Mouse (Mus musculus): ENCODE data around the gene Abhd15.
"Not testable (repeated sequence)": the region's sequence is repeated elsewhere in the genome, so short reads cannot be mapped to it uniquely, and the experiment has no call there.

Gene Abhd15

DNA sequence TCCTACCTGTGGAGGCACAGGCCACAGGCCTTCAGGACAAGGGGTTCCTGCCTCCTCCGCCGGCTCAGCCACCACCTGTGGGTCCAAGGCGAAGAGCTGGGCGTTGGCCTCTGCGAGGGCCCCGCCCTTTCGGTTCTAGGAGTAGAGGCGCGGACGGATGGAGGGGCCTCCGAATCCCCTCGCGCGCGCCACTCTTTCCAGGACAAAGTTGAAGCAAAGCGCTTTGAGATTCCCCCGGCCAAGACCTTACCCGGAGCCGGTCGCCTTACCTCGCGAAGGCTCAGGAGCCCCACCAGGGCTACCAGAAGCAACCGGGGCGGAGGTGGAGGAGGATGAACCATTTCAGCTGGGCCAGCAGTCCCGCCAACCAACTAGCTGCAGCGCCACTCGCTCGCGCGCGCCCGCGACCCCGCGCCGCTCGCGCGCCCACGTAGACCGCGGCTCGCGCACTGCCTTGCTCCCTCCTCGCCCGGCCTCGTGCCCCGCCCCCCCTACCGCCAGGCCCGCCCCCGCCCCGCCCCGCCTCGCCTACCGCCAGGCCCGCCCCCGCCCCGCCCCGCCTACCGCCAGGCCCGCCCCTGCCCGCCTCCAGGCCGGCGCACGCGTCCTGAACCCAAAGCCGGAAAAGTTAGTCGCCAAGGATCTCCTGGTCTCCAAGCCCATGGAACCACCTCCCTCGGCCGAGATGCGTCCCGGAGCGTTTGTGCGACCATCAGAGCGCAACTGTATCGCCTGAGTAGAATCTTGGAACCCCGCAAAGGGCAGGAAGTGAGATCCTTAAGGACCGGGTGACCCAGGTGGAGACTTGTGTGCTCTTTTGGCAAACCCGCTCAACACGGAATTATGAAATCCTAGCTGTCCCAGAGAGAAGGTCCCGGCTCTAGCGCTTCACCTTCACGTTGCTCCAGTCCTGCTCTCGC is 1.8 kb upstream of the Abhd15 start:
- peak; percentile 78 for DNase-seq (ENCODE audit: low read depth, low spot score)

DNA sequence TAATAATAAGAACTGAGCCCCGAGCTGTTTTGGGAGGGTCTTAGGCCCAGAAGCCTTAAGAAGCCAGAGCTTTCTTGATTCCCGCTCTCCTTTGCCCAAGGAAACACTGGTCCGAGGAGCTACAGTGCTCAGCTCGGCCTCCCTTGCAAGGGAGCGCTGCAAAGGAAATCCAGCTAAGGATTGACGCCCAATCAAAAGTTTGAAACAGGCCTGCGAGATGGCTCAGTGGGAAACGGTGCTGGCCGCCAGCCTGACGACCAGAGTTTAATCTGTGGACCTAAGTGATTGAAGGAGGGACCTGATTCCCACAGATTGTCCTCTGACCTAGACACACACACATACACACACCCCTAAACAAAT is 1.1 kb upstream of the Abhd15 start:
- DNase-seq (ENCODE audit: low read depth, low spot score): no peak

DNA sequence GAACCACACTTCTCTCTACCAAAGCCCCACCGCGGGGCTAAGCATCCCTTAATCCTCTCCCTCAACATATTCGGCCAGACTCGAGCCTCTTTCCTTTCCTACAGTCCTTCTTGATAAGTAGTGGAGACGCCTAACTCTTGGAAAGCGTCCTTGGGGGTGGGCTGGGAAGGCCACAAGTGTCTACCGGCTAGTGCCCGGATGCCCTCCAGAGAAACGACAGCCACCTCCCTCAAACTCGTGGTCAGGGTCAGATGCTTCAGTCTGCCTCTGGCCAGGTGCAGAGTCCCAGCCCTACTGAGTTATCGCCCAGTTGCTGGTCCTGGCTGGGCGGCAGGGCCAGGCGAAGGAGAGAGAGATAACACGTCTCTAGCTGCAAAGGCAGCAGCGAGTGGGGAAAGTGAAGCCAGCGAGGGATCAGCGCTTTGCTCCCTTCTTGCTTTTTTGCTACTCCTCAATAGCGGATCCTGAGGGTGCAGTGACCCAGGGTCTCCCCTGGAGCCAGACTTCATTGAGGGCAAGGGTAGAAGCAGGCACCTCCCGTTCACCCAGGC is 565 bp upstream of the Abhd15 start:
- DNase-seq (ENCODE audit: low read depth, low spot score): no peak

DNA sequence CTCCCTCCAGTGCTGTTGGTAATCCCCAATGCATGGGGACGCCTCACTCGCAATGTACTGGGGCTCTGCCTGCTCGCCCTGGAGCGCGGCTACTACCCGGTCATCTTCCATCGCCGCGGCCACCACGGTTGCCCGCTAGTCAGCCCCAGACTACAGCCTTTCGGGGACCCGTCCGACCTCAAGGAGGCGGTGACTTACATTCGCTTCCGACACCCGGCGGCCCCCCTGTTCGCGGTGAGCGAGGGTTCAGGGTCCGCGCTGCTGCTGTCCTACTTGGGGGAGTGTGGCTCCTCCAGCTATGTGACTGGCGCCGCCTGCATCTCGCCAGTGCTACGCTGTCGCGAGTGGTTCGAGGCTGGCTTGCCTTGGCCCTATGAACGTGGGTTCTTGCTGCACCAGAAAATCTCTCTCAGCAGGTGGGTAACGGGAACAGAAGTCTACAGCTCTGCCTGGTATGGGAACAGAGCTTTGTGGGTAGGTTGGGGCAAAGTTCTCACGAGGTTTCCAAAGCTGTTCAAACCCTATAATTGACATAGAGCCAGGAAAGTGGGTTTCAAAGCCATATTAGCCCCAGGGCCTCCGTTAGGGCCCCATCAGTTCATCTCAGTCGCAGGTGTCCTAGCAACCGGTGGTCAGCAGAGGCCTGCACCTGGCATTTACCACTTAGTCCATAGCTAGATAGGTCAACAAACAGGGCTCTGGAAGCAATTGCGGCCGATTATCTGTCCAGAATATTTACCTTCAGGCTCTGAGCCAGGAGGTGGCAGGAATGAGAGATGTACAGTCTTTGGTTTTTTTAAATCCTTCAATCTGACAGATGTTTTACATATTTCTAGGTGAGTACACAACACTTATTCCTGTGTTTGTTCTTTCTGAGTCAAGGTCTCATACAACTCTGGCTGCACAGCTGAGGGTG is 974 bp downstream of the Abhd15 start, which contains the start of gene Trp53i13:
Gene Trp53i13, minus strand, starts transcription at position 344 of the 916 bp plus-strand sequence.
- no peak for DNase-seq (ENCODE audit: low read depth, low spot score)

DNA sequence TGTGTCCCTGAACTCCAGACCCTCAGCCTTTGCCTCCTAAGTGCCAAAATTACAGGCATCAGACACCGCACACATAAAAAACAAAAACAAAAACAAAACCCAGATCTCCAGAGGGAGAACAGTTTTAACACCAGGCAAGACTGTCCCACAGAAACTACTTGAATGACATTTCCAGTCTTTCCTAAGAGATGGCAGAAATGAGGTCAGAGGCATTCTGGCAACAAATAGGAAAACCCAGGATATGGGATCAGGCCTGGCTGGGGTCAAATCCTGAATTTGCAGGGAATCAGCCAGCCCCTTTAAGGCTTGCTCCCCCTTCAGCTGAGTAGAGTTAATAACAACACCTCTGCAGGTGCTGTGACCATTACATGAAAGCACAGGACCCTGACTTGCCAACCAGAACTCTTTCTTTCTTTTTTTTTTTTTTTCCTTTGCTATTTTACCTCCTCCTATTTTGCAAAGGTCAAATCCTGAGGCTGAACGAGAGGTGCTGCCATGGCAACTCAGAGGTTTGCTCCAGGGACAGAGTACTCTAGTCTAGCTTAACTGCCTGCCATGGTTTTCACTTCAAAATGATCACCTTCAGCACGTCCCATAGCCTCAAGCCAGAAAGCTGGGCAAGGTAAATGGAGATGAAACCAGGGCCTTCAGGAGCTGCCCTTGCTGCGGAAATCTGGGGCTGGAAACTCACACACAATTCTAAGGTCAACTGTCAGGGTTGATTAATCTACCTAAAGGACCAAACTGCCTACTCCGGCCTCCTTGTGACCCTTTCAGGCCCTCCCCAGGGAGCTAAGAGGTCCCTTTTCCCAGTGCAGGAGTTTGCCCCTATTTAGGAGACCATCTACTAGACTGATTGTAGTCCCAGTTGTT is 1.9 kb downstream of the Abhd15 start:
- DNase-seq (ENCODE audit: low read depth, low spot score): no peak

DNA sequence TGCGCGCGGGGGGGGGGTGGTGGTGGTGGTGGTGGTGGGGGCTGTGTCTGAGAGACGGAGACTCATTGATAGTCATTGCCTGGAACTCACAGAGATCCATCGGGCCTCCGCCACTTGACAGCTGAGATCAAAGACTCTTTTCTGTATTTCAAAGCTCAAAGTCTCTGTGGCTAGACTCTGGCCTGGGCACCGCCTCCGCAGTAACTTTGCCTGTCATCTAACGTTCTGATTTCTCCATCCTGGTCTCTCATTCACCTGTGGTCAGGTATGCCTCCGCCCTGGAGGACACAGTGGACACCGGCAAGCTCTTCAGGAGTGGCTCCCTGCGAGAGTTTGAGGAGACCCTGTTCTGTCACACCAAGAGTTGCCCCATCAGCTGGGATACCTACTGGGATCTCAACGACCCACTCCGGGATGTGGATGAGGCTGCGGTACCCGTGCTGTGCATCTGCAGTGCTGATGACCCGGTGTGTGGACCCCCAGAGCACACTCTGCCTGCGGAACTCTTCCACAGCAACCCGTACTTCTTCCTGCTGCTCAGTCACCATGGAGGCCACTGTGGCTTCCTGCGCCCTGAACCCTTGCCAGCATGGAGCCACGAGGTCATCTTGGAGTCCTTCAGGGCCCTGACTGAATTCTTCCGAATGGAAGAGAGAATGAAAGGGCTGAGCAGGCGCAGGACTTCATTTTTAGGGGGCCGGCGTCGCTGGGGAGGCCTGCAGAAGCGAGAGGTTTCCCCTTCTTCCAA is 3.3 kb downstream of the Abhd15 start:
- no peak for DNase-seq (ENCODE audit: low read depth, low spot score)

DNA sequence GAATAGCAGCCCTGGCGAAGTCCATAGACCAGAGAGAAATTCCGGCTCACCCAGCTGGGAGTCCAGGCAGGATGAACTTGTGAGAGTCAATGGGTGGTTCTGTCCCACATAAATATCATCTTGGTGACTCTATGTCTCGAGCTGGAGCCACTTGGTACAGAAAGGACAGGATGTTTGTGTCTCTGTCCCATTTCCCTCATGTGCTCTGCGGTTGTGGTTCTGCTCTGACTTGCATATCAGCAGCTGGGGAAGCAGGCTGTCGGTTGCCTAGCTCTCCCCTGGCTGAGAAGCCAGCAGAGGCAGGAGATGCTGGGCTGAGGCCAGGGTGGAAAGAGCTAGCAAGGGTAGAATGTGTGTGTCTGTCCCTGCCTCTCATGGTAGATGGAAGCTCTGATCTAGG is 4.1 kb downstream of the Abhd15 start, which contains the start of gene Gm10392:
Gene Gm10392, minus strand, starts transcription at position 156 of the 400 bp plus-strand sequence.
- DNase-seq (ENCODE audit: low read depth, low spot score): no peak

DNA sequence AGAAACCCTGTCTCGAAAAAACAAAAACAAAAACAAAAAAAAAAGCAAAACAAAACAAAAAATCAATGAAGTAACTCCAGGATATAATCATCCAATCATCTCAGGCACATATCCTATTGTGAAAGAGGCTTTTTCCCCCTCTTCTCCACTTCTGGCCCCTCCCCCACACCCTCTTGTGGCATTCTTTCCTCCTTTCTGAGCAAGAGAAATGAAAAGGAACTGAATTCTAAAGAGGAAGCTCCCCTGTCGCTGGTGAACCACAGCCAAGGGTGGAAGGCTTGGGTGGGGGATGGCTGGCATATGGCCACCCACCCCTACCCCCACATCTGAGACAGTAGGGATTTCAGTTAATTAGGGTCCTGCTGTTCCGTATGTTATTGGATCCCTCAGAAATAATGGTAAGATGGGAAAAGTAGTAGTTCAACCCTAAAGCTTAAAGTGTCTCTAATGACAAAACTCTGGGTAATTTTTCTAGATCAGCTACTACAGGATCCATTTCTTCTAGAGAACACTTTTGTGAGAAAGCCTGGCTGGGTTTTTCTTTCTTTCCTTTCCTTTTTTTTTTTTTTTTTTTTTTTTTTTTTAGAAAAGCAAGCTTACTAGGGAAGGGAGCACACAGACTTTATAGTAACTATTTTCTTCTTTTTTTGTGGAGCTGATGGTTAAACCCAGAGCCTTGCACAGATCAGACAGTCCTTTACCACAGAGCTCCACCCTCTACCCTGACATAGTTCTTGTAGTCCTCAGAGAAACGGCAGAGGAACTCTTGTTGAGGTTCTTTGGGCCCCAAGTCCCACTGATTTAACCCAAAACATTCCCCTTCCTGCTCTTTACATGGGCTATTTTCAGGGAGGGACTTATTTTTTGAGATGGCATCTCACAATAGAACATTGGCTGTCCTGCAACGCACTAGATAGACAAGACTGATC is 5.9 kb downstream of the Abhd15 start:
- no peak for DNase-seq (ENCODE audit: low read depth, low spot score)

DNA sequence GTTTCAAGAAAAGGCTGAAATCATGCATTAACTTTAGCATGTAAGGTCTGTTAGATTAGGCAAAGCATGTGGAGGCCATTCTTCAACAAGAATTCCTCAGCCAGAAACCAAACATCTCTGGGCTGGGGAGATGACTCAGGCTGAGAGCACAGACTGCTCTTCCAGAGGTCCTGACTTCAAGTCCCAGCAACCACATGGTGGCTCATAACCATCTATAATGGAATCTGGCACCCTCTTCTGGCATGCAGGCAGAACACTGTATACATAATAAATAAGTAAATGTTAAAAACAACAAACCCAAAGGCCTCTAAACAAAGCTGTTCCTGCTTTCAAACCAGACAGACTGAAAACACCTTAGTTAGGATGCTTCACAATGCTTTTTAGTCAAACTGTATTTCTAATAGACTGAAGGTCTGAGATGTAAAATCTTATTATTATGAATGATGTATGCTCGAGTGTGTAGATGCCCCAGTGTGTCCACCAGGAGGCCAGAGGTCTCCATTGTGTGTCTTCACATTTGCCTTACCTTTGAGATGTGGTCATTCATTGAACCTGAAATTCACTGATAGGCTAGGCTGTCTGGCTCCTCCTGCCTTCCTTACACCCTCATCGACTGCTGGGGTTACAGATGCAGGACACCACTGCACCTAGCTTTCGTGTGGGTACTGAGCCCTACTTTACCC is 11.0 kb downstream of the Abhd15 start:
- DNase-seq (ENCODE audit: low read depth, low spot score): no peak

DNA sequence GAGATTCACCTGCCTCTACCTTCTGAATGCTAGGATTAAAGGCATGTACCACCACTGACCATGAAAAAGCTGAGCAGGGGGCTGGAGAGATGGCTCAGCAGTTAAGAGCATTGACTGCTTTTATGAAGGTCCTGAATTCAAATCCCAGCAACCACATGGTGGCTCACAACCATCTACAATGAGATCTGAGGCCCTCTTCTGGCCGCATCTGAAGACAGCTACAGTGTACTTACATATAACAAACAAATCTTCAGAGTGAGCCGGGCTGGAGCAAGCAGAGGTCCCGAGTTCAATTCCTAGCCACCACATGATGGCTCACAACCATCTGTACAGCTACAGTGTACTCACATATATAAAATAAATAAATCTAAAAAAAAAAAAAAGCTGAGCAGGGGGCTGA is 13.5 kb downstream of the Abhd15 start:
- not testable (repeated sequence) for DNase-seq (ENCODE audit: low read depth, low spot score)

DNA sequence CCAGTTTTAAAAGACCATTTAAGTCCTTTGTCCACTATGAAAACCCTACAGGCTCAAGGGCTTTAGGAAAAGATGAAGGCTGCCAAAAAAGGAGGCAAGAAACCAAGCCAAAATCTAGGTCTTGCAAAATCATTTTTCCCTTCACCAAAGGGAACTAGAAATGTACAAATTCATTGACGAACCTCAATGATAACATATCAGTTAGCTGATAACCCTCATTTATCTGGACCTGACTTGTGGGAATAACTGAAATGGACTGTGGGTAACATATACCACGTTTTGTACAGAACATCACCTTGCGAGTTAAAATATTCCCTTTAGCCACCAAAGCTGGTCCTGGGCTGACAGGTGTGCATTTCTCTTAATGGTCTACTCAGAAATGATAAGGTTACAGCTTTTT is 14.7 kb downstream of the Abhd15 start:
- DNase-seq (ENCODE audit: low read depth, low spot score): no peak

DNA sequence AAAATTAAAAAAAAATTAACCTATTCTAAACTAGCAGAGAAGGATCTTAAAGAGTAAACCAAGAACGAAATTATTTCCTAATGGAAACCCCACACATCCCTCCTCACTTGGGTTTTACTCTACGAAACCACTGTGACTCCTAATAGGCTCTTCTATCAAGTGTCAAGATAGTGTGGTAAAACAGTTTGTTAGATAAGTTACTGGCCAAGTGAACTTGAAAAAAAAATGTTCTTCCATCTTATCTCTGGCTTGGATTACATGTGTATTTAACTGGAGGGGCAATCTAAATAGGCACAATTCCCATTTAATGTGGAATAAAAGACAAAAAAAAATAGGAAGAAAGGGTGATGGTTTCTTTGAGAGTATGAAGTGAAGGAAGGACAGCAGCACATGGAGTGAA is 15.9 kb downstream of the Abhd15 start:
- no peak for DNase-seq (ENCODE audit: low read depth, low spot score)

DNA sequence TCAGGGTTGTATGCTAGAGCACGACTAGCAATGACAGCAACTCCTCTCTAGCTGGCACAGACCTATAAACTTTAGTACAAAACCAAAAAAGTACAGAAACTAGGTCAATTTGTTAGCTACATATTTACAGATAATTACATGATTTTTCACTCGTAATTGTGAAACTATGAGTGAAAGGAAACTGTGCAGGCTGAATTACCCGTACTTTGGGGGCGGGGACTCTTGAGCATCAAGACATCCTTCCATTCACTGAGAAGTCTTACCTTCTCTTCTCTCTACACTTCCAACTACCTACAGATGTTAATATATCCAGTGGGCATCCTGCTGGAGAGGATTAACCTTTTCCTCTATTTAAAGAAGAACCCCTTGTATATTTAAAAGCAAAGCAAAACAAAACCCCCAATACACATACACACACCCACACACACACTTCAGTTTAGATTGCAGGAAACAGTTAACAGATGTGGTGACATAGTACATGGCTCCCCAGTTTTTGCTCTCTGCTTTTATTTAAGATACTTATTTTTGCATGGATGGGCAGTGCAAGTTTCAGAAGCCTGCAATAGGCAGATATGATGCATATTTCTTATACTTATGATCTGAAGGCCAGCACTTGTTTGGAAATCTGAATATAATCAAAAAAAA is 17.4 kb downstream of the Abhd15 start:
- no peak for DNase-seq (ENCODE audit: low read depth, low spot score)

DNA sequence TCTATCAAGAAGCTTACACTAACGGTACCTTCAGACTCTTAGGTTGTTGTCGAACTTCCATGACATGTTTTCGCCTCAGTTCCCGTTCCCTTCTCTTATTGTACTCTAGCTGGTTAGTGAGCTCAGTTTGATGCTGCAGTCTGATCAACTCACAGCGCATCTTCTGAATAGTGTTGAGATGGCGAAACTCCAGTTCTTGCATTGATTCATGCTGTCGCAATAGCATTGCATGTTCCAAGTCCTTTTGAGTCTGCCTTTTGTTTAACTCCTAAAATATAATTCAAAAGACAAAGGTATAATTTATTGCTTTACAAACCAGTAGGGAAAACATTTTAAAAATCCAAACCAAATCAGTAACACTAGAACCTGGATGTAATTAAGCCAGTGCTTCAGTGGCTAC is 30.3 kb downstream of the Abhd15 start:
- no peak for DNase-seq (ENCODE audit: low read depth, low spot score)

DNA sequence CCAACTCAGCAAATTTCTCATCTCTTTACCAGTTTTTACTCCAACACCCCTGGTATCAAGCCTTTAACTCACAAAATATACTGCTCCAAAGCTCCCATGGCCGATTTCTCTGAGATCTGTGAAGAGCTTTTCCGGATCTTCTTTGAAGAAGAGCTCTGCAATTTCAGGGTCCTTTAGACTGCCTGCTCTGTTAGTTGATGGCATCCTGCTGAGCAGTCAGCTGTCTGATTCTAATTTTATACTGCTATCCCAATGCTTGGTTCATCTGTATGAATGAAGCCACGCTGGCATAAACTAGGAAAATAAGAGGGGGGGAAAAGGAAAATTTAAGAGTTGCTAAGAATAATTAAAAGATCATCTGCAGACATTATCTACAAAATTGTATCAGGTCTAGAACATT is 70.3 kb downstream of the Abhd15 start:
- no peak for DNase-seq (ENCODE audit: low read depth, low spot score)
